Mouse (Mus musculus): Measurements from ENCODE around the gene Itga9.

DNA sequence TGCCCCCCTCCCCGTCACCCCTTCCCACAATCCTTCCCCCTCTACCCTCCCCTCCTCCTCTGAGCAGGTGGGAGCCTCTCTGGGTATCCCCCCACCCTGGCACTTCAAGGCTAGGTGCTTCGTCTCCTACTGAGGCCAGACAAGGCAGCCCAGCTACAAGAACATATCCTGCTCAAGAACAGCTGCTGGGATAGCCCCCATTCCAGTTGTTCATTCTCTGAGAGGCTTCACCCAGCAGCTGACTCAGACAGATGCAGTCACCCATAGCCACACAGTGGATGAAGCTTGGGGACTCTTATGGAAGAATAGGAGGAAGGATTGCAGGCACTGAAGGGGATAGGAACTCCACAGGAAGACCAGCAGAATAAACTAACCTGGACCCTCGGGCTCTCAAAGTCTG, 157.2 kb downstream of the Itga9 start:
- TF ChIP-seq POLR2A (IDR thresholded peaks at IDR 0.05; ENCODE audit: control insufficient read depth, extremely low read depth, insufficient read depth, low read length, poor library complexity) (no peak), CTCF (IDR thresholded peaks at IDR 0.05; ENCODE audit: borderline replicate concordance, control insufficient read depth, extremely low read depth, insufficient read depth, low read length, poor library complexity) (no peak)

All from thymus, adult 2 months (tissue).